Mouse (Mus musculus) embryonic stem cell, embryonic (primary cell): ENCODE measurements around the gene Olfr464.

Experiments used
- CTCF ChIA-PET, 4 experiments: fragments of 300-600 bp in 2 of 4; fragments of 350-600 bp in 2 of 4; sonication (Branson Sonifier 250); formaldehyde crosslinking; loops; one replicate each; lab custom pipeline; 2022; ENCODE audit warnings: inconsistent platforms in 2 of 4; lab: Charles Lee
- POLR2A ChIA-PET, 4 experiments: fragments of 300-600 bp in 2 of 4; fragments of 350-600 bp in 2 of 4; sonication (Branson Sonifier 250); formaldehyde crosslinking; loops; one replicate each; lab custom pipeline; 2022; ENCODE audit warnings: antibody characterized with exemption in 4 of 4, inconsistent platforms in 1 of 4; lab: Charles Lee

The Olfr464 gene

DNA sequence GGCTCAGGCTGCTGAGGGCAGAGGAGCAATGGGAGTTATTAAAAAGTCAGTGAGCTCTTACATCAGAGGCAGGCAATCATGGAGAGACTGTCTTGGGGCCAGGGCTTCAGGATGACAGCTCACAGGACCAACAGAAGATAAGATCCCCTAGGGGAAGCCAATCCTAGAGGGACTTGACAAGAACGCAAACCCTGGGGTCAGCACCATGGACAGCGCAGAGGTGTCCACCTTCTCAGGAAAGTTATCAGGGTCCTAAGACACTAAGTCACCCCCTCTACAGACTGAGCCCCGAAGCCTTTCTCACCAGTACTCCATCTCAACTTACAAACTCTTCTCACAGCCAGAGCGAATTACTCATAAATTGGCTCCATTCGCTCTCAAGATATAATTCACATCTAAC is at the start of gene Olfr464:
TSS of gene Olfr464 (minus strand) at position 2 of the 400 bp plus-strand sequence.
- POLR2A ChIA-PET = no interaction called here
- CTCF ChIA-PET = no interaction called here

- ChIA-PET POLR2A (interaction anchor here (0.6 to 7.9 kb wide), 44 partner anchors 9 to 284 kb away, joined by 3 to 100 read pairs (median 4); partner anchors contain the start of genes Srsf1 (in 3 of the 4), Dynll2 (in 2 of the 4), Mrps23 (in 1 of the 4) and Vezf1 (in 1 of the 4)), CTCF (interaction anchor here (0.6 to 2.2 kb wide), 85 partner anchors 7 to 1040 kb away, joined by 3 to 29 read pairs (median 4); partner anchors contain the start of genes Mrps23 (in 2 of the 4), Srsf1 (in 2 of the 4), Dynll2 (in 1 of the 4) and Vezf1 (in 1 of the 4))
These were observed 47.8 kb upstream of the Olfr464 start for GRCm38 (mm10) chr11:87968356-87969122.

GRCm38 (mm10) chr11:87967692-87968289 is 47.0 kb upstream of the Olfr464 start:
- ChIA-PET POLR2A (interaction anchor here (0.6 to 7.9 kb wide), 45 partner anchors 7 to 324 kb away, joined by 3 to 100 read pairs (median 4); partner anchors contain the start of genes Srsf1 (in 3 of the 4), Dynll2 (in 2 of the 4), Mrps23 (in 2 of the 4) and Vezf1 (in 1 of the 4)), CTCF (interaction anchor here (0.6 to 2.2 kb wide), 87 partner anchors 8 to 1041 kb away, joined by 3 to 29 read pairs (median 4); partner anchors contain the start of genes Mrps23 (in 2 of the 4), Srsf1 (in 2 of the 4), Dynll2 (in 1 of the 4) and Mtmr4 (in 1 of the 4))

DNA sequence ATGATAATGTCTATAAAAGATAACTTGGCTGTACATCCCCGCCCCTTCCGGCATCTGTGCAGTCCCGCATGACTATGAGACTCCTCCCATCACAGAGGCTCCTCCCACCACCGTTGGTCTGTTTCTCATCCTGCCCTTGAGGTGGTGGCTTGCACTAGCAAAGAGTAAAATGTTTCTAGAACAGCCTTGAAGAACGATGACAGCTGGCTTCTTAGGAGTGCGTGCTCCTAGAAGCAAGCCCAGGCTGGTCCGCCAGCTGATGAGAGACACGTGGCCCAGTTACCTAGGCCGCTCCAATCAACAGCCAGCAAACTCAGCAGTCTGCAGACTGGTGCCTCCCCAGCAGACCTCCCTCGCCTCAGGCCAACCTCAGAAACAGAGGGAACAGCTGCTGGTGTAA is 45.4 kb upstream of the Olfr464 start:
- POLR2A ChIA-PET = interaction anchor here (0.5 to 7.9 kb wide), 19 partner anchors 8 to 236 kb away, joined by 3 to 100 read pairs (median 5); partner anchors contain the start of gene Srsf1 (in 2 of the 4)
- CTCF ChIA-PET = interaction anchor here in 2 of 4 experiments (0.6 to 1.8 kb wide), 12 partner anchors 8 to 315 kb away, joined by 3 to 11 read pairs (median 4); no protein-coding TSS in a partner anchor

- ChIA-PET POLR2A (interaction anchor here in 3 of 4 experiments (0.9 to 7.9 kb wide), 7 partner anchors 9 to 90 kb away, joined by 3 to 100 read pairs (median 4); partner anchors contain the start of genes Dynll2 (in 1 of the 3) and Srsf1 (in 1 of the 3)), CTCF (interaction anchor here in 3 of 4 experiments (0.6 to 1.8 kb wide), 4 partner anchors 9 to 284 kb away, joined by 3 to 11 read pairs (median 6); no protein-coding TSS in a partner anchor)
These were observed 44.5 kb upstream of the Olfr464 start for GRCm38 (mm10) chr11:87965293-87965692.

DNA sequence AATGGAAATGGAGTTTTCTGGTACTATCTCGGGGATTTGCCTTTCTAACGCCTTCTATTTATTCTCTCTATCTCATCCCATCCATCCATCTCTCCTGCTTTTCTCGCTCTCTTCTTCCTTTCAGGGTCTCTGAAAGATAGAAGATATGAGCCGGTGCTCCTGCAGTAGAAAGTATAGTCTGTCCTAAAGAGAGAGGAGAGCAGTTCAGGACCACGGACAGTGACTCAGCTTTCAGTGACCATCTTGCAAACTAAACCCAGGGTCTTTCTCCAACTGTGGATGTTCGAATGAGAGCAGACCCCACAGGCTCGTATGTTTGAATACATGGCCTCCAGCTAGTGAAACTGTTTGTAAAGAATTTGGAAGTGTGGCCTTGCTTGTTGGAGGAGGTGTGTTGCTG is 36.3 kb upstream of the Olfr464 start:
- POLR2A ChIA-PET = interaction anchor here in 1 of 4 experiments (1.0 to 1.3 kb wide), 2 partner anchors 11 to 512 kb away, joined by 3 to 4 read pairs; no protein-coding TSS in a partner anchor

GRCm38 (mm10) chr11:87955144-87955543 is 34.4 kb upstream of the Olfr464 start:
- CTCF ChIA-PET = interaction anchor here (0.6 to 1.2 kb wide), 23 partner anchors 11 to 1273 kb away, joined by 3 to 8 read pairs (median 4); no protein-coding TSS in a partner anchor

More for the DNA sequence above, 36.3 kb upstream of the Olfr464 start:
- CTCF ChIA-PET = interaction anchor here in 1 of 4 experiments (0.7 to 0.9 kb wide), 2 partner anchors 11 to 313 kb away, joined by 3 to 4 read pairs; no protein-coding TSS in a partner anchor

DNA sequence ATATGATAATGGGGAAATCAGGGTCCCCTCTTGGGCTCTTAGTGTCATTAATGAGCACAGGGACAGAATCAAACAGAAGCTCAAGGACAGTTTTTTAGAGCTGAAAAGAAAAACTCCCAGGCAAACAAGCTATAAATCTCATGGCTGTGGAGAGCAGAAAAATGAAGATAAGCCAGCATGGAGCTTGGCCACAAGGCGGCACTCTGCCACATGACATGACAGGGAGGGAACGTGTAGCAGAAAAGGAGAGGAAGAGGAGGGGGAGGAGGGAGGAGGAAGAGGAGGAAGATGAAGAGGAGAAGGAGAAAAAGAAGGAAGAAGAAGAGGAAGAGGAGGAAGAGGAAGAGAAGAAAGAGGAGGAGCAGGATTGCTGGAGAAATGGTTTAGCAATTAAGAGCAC is 29.2 kb upstream of the Olfr464 start:
- CTCF ChIA-PET = interaction anchor here (0.5 to 1.5 kb wide), 32 partner anchors 11 to 980 kb away, joined by 3 to 11 read pairs (median 4); partner anchors contain the start of gene Tspoap1 (in 1 of the 4)
- POLR2A ChIA-PET = interaction anchor here in 1 of 4 experiments (0.5 to 1.1 kb wide), 4 partner anchors 16 to 262 kb away, joined by 3 to 4 read pairs (median 4); no protein-coding TSS in a partner anchor

More at GRCm38 (mm10) chr11:87955144-87955543, 34.4 kb upstream of the Olfr464 start:
- POLR2A ChIA-PET = interaction anchor here in 2 of 4 experiments (0.8 to 1.0 kb wide), 2 partner anchors 10 to 106 kb away, joined by 3 read pairs; no protein-coding TSS in a partner anchor

DNA sequence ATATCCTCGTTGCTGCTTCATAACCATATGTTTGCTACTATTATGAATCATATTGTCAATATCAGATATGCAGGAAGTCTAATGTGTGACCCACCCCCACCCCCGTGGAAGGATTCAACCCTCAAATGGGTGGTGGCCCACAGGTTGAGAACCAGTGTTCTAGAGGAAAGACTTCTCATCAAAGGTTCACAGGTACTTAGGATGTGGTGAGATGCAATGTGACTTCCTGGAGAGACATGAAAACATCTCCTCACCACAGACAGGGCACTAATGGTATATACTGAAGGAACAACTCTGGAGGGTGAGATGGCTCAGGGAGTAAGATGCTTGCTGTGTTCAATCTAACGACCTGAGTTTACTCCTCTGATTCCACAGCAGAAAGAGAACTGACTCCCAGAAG is 14.7 kb upstream of the Olfr464 start:
- ChIA-PET CTCF (interaction anchor here in 1 of 4 experiments (0.7 kb wide), 1 partner anchor 14 kb away, joined by 3 read pairs; no protein-coding TSS in a partner anchor), POLR2A (no interaction called here)

- CTCF ChIA-PET = interaction anchor here in 1 of 4 experiments (0.8 kb wide), 1 partner anchor 938 kb away, joined by 3 read pairs; no protein-coding TSS in a partner anchor
These were observed 13.0 kb upstream of the Olfr464 start for GRCm38 (mm10) chr11:87933731-87934130.

GRCm38 (mm10) chr11:87930348-87930747 is 9.6 kb upstream of the Olfr464 start:
- CTCF ChIA-PET = interaction anchor here in 3 of 4 experiments (0.6 to 1.3 kb wide), 3 partner anchors 38 to 815 kb away, joined by 3 to 5 read pairs (median 3); no protein-coding TSS in a partner anchor

More at GRCm38 (mm10) chr11:87933731-87934130, 13.0 kb upstream of the Olfr464 start:
- POLR2A ChIA-PET = interaction anchor here in 1 of 4 experiments (0.6 kb wide), 1 partner anchor 41 kb away, joined by 5 read pairs; no protein-coding TSS in a partner anchor

GRCm38 (mm10) chr11:87920301-87920700 is 466 bp downstream of the Olfr464 start:
- ChIA-PET CTCF (no interaction called here), POLR2A (interaction anchor here in 2 of 4 experiments (0.6 kb wide), 2 partner anchors 72 to 263 kb away, joined by 3 to 5 read pairs; no protein-coding TSS in a partner anchor)

More at GRCm38 (mm10) chr11:87930348-87930747, 9.6 kb upstream of the Olfr464 start:
- POLR2A ChIA-PET = no interaction called here

GRCm38 (mm10) chr11:87916005-87916404 is 4.8 kb downstream of the Olfr464 start:
- CTCF ChIA-PET = interaction anchor here in 1 of 4 experiments (0.6 kb wide), 1 partner anchor 406 kb away, joined by 3 read pairs; no protein-coding TSS in a partner anchor
- POLR2A ChIA-PET = no interaction called here

- POLR2A ChIA-PET = no interaction called here
These were observed 16.4 kb downstream of the Olfr464 start for GRCm38 (mm10) chr11:87904331-87904730.

DNA sequence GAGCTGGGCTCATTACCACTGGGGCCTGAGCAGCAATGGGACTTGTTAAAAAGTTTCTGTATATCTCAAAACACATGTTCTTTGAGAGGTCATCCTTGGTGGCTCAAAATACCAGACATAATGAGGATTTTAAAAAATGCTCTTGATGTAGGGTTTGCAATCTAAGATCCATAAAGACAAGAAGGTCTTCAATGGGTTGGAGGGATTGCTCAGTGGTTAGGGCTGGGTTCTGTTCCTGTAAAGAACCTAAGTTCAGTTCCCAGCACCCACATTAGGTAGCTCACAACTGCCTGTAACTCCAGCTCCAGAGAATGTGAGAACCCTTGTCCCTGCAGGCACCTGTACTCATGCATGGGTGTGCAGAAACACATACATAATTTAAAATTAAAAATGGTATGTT is 23.5 kb downstream of the Olfr464 start, which contains the start of gene Olfr463:
TSS of gene Olfr463 (minus strand) at position 101 of the 400 bp plus-strand sequence.
- POLR2A ChIA-PET = no interaction called here
- CTCF ChIA-PET = interaction anchor here in 2 of 4 experiments (1.0 to 1.1 kb wide), 2 partner anchors 14 to 30 kb away, joined by 3 to 5 read pairs; no protein-coding TSS in a partner anchor

More at GRCm38 (mm10) chr11:87904331-87904730, 16.4 kb downstream of the Olfr464 start:
- CTCF ChIA-PET = no interaction called here

GRCm38 (mm10) chr11:87892168-87892567 is 28.6 kb downstream of the Olfr464 start, which contains the start of gene Olfr462:
TSS of gene Olfr462 (minus strand) at chr11:87892268.
- ChIA-PET POLR2A (interaction anchor here in 2 of 4 experiments (0.7 to 0.8 kb wide), 2 partner anchors 391 to 478 kb away, joined by 4 read pairs; no protein-coding TSS in a partner anchor), CTCF (no interaction called here)

DNA sequence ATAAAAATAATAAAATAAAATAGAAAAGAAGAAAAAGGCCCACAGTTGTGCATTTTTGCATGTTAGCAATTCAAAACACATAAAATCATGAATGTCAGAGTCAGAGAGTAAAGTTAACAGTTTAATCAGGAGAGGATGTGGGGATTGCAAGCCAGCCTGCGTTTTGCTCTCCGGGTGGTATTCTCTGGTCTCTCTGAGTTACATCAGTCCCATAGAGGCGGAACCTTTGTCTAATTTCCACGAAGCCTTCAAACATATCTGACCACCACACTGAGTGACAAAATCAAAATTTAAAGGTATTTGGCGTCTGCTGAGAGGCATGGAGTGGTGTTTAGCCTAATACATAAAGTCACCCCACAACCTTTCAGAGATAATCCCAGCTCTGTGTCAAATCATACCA is 35.9 kb downstream of the Olfr464 start:
- ChIA-PET CTCF (no interaction called here), POLR2A (no interaction called here)
